Mouse (Mus musculus) heart, postnatal 0 days (tissue): ENCODE results near the gene Luzp2. TPM values are rescaled to one million over a fixed set of nuclear protein-coding genes. Genes with fewer than 3 reads are reported as not detected.

Experiments used
- ATAC-seq: fragments of 200-750 bp; cut with Nextera tagmentation; 2 replicates; pipeline ENCODE4 v1.8.0; 2017; ENCODE audit warnings: low read depth, moderate number of reproducible peaks, moderate library complexity; ENCODE audit not compliant: insufficient read depth
- DNase-seq: peaks from one replicate; pipeline ENCODE4 v3.0.0-alpha.2; 2016; ENCODE audit warnings: low spot score
- H3K27ac ChIP-seq: fragments of 300-500 bp; sonication (generic); 2 replicates; pipeline ENCODE4 v1.5.1; 2014; ENCODE audit warnings: low read depth, mild to moderate bottlenecking
- H3K27me3 ChIP-seq: fragments of 300-500 bp; sonication (generic); 2 replicates; pipeline ENCODE4 v1.6.1; 2014; ENCODE audit warnings: low read length, mixed read lengths; ENCODE audit not compliant: control insufficient read depth, insufficient read depth
- H3K36me3 ChIP-seq: fragments of 300-500 bp; sonication (generic); replicated peaks from 2 replicates; pipeline ENCODE4 v1.6.1; 2014; ENCODE audit warnings: low read length, mixed read lengths; ENCODE audit not compliant: control insufficient read depth, insufficient read depth
- H3K4me1 ChIP-seq: fragments of 300-500 bp; sonication (generic); 2 replicates; pipeline ENCODE4 v1.6.1; 2014; ENCODE audit warnings: antibody characterized with exemption; ENCODE audit not compliant: control insufficient read depth, insufficient read depth
- H3K4me2 ChIP-seq: fragments of 300-500 bp; sonication (generic); 2 replicates; pipeline ENCODE4 v1.6.1; 2014; ENCODE audit warnings: low read depth, mild to moderate bottlenecking, low read length, moderate library complexity
- H3K4me3 ChIP-seq: fragments of 300-500 bp; sonication (generic); 2 replicates; pipeline ENCODE4 v1.5.1; 2014; ENCODE audit warnings: low read depth, low read length
- H3K9ac ChIP-seq: fragments of 300-500 bp; sonication (generic); replicated peaks from 2 replicates; pipeline ENCODE4 v1.6.1; 2014; ENCODE audit warnings: low read depth, low read length, mixed read lengths
- H3K9me3 ChIP-seq: fragments of 300-500 bp; sonication (generic); replicated peaks from 2 replicates; pipeline ENCODE4 v1.6.1; 2016; ENCODE audit warnings: low read length; ENCODE audit not compliant: control insufficient read depth
- CTCF ChIP-seq: IDR thresholded peaks from 2 replicates; pipeline ENCODE4 v1.5.1; 2016; ENCODE audit warnings: antibody characterized with exemption, control low read depth, low read depth
- EP300 ChIP-seq: IDR thresholded peaks from 2 replicates; pipeline ENCODE4 v1.6.1; 2016; ENCODE audit warnings: antibody characterized with exemption, low read depth
- WGBS: fragments of 180-500 bp; shearing (Covaris S2); extraction: QIAGEN DNeasy Blood & Tissue Kit; methylation state at CpG from one replicate; pipeline ENCODE4 v1.1.7; 2014; 5-methylcytosine and 5-hydroxymethylcytosine counted together
- polyA plus RNA-seq: library from polyadenylated mRNA; unstranded; fragments of >200 nt; fragmentation: Nextera tagmentation; extraction: Ambion mirVana; gene quantifications from 2 replicates; pipeline ENCODE4 v1.2.1, GENCODE M21; 2015
- total RNA-seq: library from RNA; depleted of rRNA; stranded (reverse); fragments of >200 nt; gene quantifications from 2 replicates; pipeline ENCODE4 v1.2.3, GENCODE M21; 2014; ENCODE audit warnings: low replicate concordance; rRNA removed

The Luzp2 gene
- total RNA-seq (not detected in 2 replicates), polyA plus RNA-seq (0.08 and 0.16 TPM in 2 replicates)

DNA sequence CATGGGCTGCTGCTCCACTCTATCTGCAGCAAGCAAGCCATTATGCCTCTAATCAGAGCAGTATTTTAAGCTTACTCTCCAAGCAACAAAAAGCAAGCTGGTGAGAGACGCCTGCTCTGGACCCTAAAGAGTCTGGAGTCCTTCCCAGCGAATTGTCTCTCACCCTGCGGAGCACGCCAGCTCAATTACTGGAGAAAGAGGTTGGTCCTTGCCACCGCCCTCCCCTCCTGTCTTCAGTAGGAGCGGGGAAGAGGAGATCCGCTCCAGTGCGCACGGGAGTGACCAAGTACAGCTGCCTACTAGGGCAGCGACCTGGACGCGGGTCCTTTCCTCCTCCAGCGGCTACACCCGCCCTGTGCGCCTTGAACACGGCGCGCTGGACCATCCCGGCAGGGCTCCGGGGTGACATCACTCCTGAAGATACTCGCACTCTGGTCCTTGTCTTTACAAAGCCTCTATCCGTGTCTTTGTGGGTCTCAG is at the start of gene Luzp2:
Gene Luzp2 (plus strand): TSS at position 127 of the 480 bp plus-strand sequence.
- no peak for ATAC-seq
- Histone ChIP-seq H3K9ac (0 out of 2 replicates have a peak within 1 kb of the TSS, but pooled peaks have one; percentile 6), H3K36me3 (no peaks in the 10 kb centered on the region), H3K9me3 (no peaks in the 10 kb centered on the region), H3K4me1 (no peaks in the 10 kb centered on the region), H3K4me2 (peak within 1 kb of the TSS; percentile 63), H3K27me3 (0 out of 2 replicates have a peak, but pooled peaks cover 10% of the 10 kb centered on the region), H3K27ac (no peak within 1 kb of the TSS), H3K4me3 (peak within 1 kb of the TSS; percentile 38)
- WGBS: under 1% methylated on average over 21 of the region's 22 CpGs
- no peak for DNase-seq
- TF ChIP-seq CTCF (no peak), EP300 (no peak)

DNA sequence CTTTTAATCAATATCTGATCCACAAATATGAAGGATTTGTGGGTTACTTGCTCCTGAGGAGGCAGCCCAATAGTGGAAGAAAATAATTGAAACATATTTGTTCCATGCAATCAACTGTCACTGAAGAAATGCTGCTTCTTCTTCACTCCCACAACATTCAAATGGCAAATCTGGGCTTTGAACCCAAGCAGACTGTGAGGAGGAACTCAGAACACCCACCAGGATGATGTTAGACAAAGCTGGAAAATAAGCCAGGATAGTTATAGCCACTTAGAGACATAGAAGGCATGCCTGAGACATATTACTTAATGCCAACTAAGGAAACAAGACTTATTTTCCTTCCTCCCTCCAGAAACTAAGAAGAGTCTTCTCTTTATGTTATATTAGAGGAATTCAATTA is 47.8 kb upstream of the Luzp2 start:
- DNase-seq (no peak), ATAC-seq (no peak)
- H3K4me1 ChIP-seq: no peaks in the 10 kb centered on the region
- H3K27me3 ChIP-seq: no peaks in the 10 kb centered on the region
- no peak overlapping the region for H3K4me2 ChIP-seq
- H3K9ac ChIP-seq: no peak overlapping the region
- TF ChIP-seq EP300 (no peak), CTCF (no peak)
- H3K9me3 ChIP-seq: no peaks in the 10 kb centered on the region
- no peak overlapping the region for H3K4me3 ChIP-seq
- H3K36me3 ChIP-seq: no peaks in the 10 kb centered on the region
- no peak overlapping the region for H3K27ac ChIP-seq

DNA sequence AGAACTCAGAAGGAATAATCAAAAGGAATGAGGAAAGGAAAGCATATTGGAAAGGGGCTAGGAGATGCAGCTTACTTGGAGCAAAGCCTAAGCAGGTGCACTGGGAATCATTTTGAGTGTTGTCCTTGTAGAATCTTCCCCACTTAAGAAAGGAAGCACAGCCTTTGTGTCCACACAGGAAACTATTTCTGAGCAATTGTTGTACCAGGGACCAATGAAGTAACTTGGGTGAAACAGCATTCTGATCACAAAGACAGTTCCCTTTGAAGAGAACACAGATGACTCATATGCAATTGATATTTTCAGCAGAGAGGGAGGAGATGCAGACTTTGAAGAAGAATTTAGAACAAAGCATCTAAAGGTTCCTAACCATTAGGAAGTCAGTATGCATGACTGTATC is 16.7 kb upstream of the Luzp2 start:
- no peak for TF ChIP-seq CTCF
- H3K4me1 ChIP-seq: no peaks in the 10 kb centered on the region

DNA sequence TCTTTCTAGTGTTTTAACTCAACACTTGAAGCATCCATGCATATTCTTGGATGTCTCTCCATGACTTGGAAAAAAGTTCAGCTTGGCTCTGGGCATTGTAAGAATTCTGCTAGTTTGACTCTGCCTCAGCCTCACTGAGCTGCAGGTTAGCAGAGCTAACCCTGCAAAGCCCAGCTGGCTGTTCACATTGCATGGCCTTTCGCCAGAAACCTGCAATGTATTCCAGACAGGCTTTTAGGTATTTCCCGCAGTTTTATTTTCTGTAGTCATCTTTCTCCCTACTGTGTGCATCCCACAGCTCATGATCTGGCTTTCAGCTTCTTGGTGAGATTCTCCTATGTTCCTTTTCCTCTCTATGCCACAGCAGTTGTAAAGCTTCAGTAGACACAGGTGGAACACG is 6.5 kb upstream of the Luzp2 start:
- no peak for TF ChIP-seq CTCF
- no peak for TF ChIP-seq EP300
- H3K9me3 ChIP-seq: no peaks in the 10 kb centered on the region
- H3K4me3 ChIP-seq: no peak overlapping the region
- DNase-seq (no peak), ATAC-seq (no peak)
- H3K36me3 ChIP-seq: no peaks in the 10 kb centered on the region
- H3K27me3 ChIP-seq: no peaks in the 10 kb centered on the region
- no peak overlapping the region for H3K27ac ChIP-seq
- WGBS: 82% methylated on average over 3 of the region's 3 CpGs
- H3K4me1 ChIP-seq: no peaks in the 10 kb centered on the region
- no peak overlapping the region for H3K9ac ChIP-seq
- no peak overlapping the region for H3K4me2 ChIP-seq

More for the DNA sequence above, 16.7 kb upstream of the Luzp2 start:
- Histone ChIP-seq H3K27ac (no peak overlapping the region), H3K36me3 (no peaks in the 10 kb centered on the region), H3K4me3 (no peak overlapping the region), H3K9me3 (no peaks in the 10 kb centered on the region), H3K27me3 (no peaks in the 10 kb centered on the region), H3K4me2 (no peak overlapping the region), H3K9ac (no peak overlapping the region)
- ATAC-seq (no peak), DNase-seq (no peak)

DNA sequence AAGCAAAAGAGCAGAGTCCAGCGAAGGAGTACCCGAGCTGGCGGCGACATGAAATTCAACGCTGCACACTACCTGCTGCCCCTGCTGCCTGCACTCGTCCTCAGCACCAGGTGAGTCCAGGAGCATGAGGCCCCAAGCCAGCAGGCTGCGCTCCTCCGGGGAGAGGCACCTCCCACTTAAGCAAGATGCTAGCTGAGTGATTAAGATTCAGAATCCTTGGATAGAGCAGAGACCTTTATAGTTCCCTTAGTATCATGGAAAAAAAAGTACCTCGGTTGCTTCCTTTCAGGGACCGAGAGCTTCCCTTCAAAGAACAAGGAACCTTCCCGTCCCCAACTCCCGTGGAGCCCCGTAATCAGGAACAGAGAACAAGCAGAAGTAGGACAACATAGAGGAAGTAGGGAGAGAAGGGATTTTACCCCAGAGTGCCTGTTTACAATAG is 634 bp downstream of the Luzp2 start:
- peak overlapping the region; percentile 38 for H3K4me3 ChIP-seq
- 3% methylated on average over 13 of the region's 13 CpGs for WGBS
- H3K4me1 ChIP-seq: no peaks in the 10 kb centered on the region
- H3K27me3 ChIP-seq: 0 out of 2 replicates have a peak, but pooled peaks cover 10% of the 10 kb centered on the region
- no peaks in the 10 kb centered on the region for H3K36me3 ChIP-seq
- DNase-seq (no peak), ATAC-seq (no peak)
- no peak overlapping the region for H3K9ac ChIP-seq
- no peak overlapping the region for H3K27ac ChIP-seq
- TF ChIP-seq CTCF (no peak), EP300 (no peak)
- H3K9me3 ChIP-seq: no peaks in the 10 kb centered on the region
- H3K4me2 ChIP-seq: peak overlapping the region; percentile 63

DNA sequence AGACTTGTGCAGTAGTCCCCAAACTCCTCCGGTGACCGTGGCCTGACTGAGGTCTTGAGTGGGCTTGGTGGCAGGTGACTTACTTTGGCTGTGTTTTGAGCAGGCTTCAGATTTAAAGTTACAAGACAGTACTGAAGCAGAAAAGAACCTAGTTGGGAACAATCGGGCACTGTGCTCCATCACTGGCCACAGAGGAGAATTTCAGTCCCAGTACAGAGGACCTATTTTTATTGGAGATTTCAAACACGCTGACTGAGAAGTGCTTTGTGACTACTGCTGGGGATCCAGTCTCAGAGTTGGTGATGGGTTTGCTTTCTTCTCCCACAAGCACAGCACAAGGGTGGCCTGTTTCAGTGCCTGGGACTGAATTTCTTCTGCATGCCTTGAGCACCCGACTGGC is 1.1 kb downstream of the Luzp2 start:
- H3K4me3 ChIP-seq: peak overlapping the region; percentile 38; the same call in 1 of the 2 replicates
- peak overlapping the region; percentile 63; the same call in 1 of the 2 replicates for H3K4me2 ChIP-seq

More for the DNA sequence above, 1.1 kb downstream of the Luzp2 start:
- Histone ChIP-seq H3K27me3 (0 out of 2 replicates have a peak, but pooled peaks cover 10% of the 10 kb centered on the region), H3K9me3 (no peaks in the 10 kb centered on the region), H3K9ac (no peak overlapping the region), H3K27ac (no peak overlapping the region), H3K36me3 (no peaks in the 10 kb centered on the region), H3K4me1 (no peaks in the 10 kb centered on the region)
- 55% methylated on average over 5 of the region's 5 CpGs for WGBS
- ATAC-seq: no peak
- TF ChIP-seq CTCF (no peak), EP300 (no peak)
- DNase-seq: no peak
